Mouse (Mus musculus) right cerebral cortex, postnatal 36 days (tissue): ENCODE measurements around the gene H2-M10.2.
"Not testable (repeated sequence)": the region's sequence is repeated elsewhere in the genome, so short reads cannot be mapped to it uniquely, and the experiment has no call there.

Experiments used
- DNase-seq, 2 experiments: peaks; one replicate each; pipeline ENCODE4 v3.0.0; 2022; ENCODE audit warnings: low spot score in 2 of 2, mixed read lengths in 1 of 2

Gene H2-M10.2

GRCm38 (mm10) chr17:36252250-36252876 is 33.9 kb downstream of the H2-M10.2 start:
- no peak for DNase-seq

- no peak for DNase-seq
Measured at GRCm38 (mm10) chr17:36248886-36249285, 37.4 kb downstream of the H2-M10.2 start.

DNA sequence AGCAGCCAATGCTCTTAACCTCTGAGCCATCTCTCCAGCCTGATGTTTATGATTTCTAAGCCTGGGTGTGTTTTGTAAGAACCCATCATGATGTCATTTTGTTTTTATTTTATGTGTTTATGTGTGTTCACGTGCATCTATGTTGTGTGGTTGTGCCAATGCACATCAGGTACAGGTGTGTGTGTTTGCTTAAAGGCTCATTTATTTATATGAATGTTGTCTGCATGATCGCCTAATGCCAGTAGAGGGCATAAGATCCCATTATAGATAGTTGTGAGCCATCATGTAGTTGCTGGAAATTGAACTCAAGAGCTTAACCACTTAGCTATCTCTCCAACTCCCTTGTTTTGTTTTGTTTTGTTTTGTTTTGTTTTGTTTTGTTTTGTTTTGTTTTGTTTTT is 40.5 kb downstream of the H2-M10.2 start:
- DNase-seq, result no peak

DNA sequence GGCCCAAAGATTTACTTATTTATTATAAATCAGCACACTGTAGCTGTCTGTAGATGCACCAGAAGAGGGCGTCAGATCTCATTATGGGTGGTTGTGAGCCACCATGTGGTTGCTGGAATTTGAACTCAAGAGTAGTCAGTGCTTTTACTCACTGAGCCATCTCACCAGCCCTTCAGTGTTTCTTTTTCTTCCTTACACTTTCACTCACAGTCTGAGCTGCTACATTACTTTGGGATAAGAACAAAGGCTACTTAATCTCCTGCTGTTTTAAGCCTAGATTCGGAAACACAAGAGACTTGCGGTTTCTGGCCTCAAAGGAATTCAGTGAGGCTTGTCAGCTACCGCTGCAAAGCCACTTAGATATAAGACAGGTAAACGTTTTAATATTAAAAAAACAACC is 42.3 kb downstream of the H2-M10.2 start:
- no peak for DNase-seq

DNA sequence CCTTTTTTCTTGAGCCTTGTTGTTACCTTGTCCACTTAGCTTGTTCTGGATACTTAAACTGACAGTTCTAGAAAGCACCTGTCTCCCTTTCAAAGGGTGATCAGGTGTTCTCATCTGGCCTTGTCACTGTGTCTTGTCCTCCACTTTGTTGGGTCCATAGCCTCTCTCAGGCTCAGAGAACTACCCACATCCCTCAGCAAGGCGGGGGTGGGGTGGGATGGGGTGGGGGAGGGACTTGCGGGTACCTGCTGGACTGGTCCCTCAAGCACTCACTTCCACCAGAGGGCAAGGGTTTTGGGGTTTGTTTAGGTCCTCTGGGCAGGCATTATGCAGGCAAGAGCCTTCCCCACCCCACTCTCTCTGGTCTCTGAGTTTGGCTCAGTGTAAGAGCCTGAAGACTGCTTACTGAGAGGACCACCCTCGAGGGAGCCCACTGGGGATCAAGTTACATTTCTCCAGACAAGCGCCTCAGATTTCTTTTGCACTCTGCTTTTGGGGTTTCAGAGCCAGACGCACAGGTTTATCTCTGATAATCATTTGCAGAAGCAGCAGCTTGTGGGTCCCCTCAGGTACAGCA is 45.6 kb downstream of the H2-M10.2 start:
- no peak for DNase-seq

DNA sequence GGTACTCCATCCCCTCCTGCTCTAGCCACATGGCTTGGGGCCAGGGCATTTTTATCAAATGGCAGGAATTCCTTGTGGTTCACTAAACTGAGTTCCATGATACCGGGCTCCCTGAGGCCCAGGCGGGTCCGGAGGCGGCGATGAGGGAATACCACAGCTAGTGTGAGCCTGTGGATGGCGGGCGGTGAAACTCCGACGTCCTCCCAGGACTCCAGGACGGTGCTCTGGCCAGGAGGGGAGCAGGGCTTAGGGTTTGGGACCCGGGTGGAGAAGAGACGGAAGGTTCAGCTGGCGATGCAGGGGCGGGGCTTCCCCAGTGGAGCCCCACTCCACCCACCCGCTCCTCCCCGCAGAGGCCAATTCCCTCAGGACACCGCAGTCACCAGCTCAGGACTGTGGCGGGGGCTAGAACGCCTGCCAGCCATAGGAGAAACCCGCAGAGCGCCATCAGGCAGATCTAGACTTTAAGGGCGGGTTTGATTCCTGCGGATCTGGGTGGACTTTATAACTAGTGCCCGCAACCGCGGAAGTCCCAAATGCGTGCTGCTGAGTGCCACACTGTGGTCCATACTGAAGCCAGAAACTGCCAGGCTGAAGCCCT is 48.9 kb downstream of the H2-M10.2 start:
- DNase-seq, result no peak

GRCm38 (mm10) chr17:36235300-36235699 is 51.0 kb downstream of the H2-M10.2 start:
- DNase-seq, result not testable (repeated sequence)
